Mouse (Mus musculus): Measurements from ENCODE around the gene Timm8a1. TPM values are rescaled to one million over a fixed set of nuclear protein-coding genes. Genes with fewer than 3 reads are reported as not detected.

Gene Timm8a1
- total and polyA plus RNA-seq, 3 experiments, result 240 to 449 (median 267) TPM

GRCm38 (mm10) chrX:134564326-134564725, 22.7 kb upstream of the Timm8a1 start (continued):
- TF ChIP-seq SIN3A (IDR thresholded peaks at IDR 0.05; ENCODE audit: low read length), result peak; percentile 99
- no peak for TF ChIP-seq ZKSCAN1 (IDR thresholded peaks at IDR 0.05; ENCODE audit: low read depth, low read length)
- TF ChIP-seq MAX (IDR thresholded peaks at IDR 0.05; ENCODE audit: low read length), result peak; percentile 93
- no peak for TF ChIP-seq USF2 (IDR thresholded peaks at IDR 0.05; ENCODE audit: borderline replicate concordance in 1 of 2, insufficient read depth in 1 of 2, low read depth in 1 of 2, low read length in 2 of 2)
- TF ChIP-seq SMC3 (IDR thresholded peaks at IDR 0.05; ENCODE audit: low read depth, low read length), result no peak
- 0 out of 2 replicates have a peak, but pooled peaks have one; percentile 72 for TF ChIP-seq RCOR1 (IDR thresholded peaks at IDR 0.05; ENCODE audit: low read depth, low read length)
- no peak for TF ChIP-seq JUND (IDR thresholded peaks at IDR 0.05; ENCODE audit: low read depth, low read length)
- TF ChIP-seq ELF1 (IDR thresholded peaks at IDR 0.05; ENCODE audit: low read depth, low read length), result peak; percentile 88
- no peak for TF ChIP-seq POLR2AphosphoS5 (IDR thresholded peaks at IDR 0.05; ENCODE audit: borderline replicate concordance, low read depth, low read length)
- no peak; a peak in 1 of 4 replicates for TF ChIP-seq POLR2A (IDR thresholded peaks at IDR 0.05; ENCODE audit: control insufficient read depth in 1 of 2, insufficient read depth in 1 of 2, low read depth in 1 of 2, low read length in 2 of 2, poor library complexity in 1 of 2)

- no peak overlapping the region for H3K27ac ChIP-seq (ENCODE audit: control insufficient read depth, low read depth, low read length)
- peaks cover 12 to 66% of the 10 kb centered on the region in 2 experiments for H3K36me3 ChIP-seq (ENCODE audit: control insufficient read depth in 1 of 2, insufficient read depth in 2 of 2, low read length in 2 of 2)
Observed at GRCm38 (mm10) chrX:134554425-134554824, 12.8 kb upstream of the Timm8a1 start.

GRCm38 (mm10) chrX:134553326-134553725, 11.7 kb upstream of the Timm8a1 start:
- Histone ChIP-seq H3K9me3 (replicated peaks; ENCODE audit: insufficient read depth, low read length) (no peaks in the 10 kb centered on the region), H3K36me3 (ENCODE audit: control insufficient read depth in 1 of 2, insufficient read depth in 2 of 2, low read length in 2 of 2) (peaks cover 11 to 65% of the 10 kb centered on the region in 2 experiments), H3K27me3 (ENCODE audit: control insufficient read depth in 1 of 2, insufficient read depth in 2 of 2, low read length in 2 of 2) (no peaks in the 10 kb centered on the region), H3K27ac (ENCODE audit: control insufficient read depth, low read depth, low read length) (no peak overlapping the region), H3K9ac (ENCODE audit: control insufficient read depth, low read depth, low read length, poor library complexity, severe bottlenecking) (no peak overlapping the region), H3K4me3 (ENCODE audit: control insufficient read depth in 1 of 2, insufficient read depth in 1 of 2, low read depth in 2 of 2, low read length in 2 of 2) (no peak overlapping the region), H3K4me1 (ENCODE audit: control insufficient read depth in 1 of 2, insufficient read depth in 2 of 2, low read length in 2 of 2) (peaks cover 0 to 4% of the 10 kb centered on the region in 2 experiments; a peak in 1 of 4 replicates), H3K79me2 (ENCODE audit: control insufficient read depth, insufficient read depth, low read length, poor library complexity) (no peaks in the 10 kb centered on the region; the same call in 1 of the 2 replicates)
- no peak for DNase-seq (ENCODE audit: low read depth, low spot score)
- TF ChIP-seq UBTF (IDR thresholded peaks at IDR 0.05; ENCODE audit: borderline replicate concordance, insufficient read depth, low read depth, low read length), result no peak
- no peak for TF ChIP-seq GABPA (IDR thresholded peaks at IDR 0.05; ENCODE audit: low read depth, low read length)
- no peak for TF ChIP-seq SMC3 (IDR thresholded peaks at IDR 0.05; ENCODE audit: low read depth, low read length)
- no peak for TF ChIP-seq NELFE (IDR thresholded peaks at IDR 0.05; ENCODE audit: low read depth, low read length)
- TF ChIP-seq USF2 (IDR thresholded peaks at IDR 0.05; ENCODE audit: borderline replicate concordance in 1 of 2, insufficient read depth in 1 of 2, low read depth in 1 of 2, low read length in 2 of 2), result no peak
- no peak for TF ChIP-seq MEF2A (IDR thresholded peaks at IDR 0.05; ENCODE audit: extremely low read depth, insufficient replicate concordance, low read depth, low read length, poor library complexity, severe bottlenecking)
- TF ChIP-seq ZKSCAN1 (IDR thresholded peaks at IDR 0.05; ENCODE audit: low read depth, low read length), result no peak
- no peak for TF ChIP-seq KAT2A (conservative IDR thresholded peaks at IDR 0.05; ENCODE audit: low read depth, low read length)
- no peak for TF ChIP-seq POLR2AphosphoS5 (IDR thresholded peaks at IDR 0.05; ENCODE audit: borderline replicate concordance, low read depth, low read length)
- TF ChIP-seq USF1 (IDR thresholded peaks at IDR 0.05; ENCODE audit: low read depth, low read length), result no peak
- TF ChIP-seq MAX (IDR thresholded peaks at IDR 0.05; ENCODE audit: low read length), result no peak
- TF ChIP-seq BHLHE40 (IDR thresholded peaks at IDR 0.05; ENCODE audit: borderline replicate concordance, low read depth, low read length), result no peak
- TF ChIP-seq E2F4 (IDR thresholded peaks at IDR 0.05; ENCODE audit: borderline replicate concordance, low read depth, low read length), result no peak
- TF ChIP-seq NRF1 (IDR thresholded peaks at IDR 0.05; ENCODE audit: insufficient read depth, low read depth, low read length, poor library complexity, severe bottlenecking), result no peak
- no peak for TF ChIP-seq POLR2A (IDR thresholded peaks at IDR 0.05; ENCODE audit: control insufficient read depth in 1 of 2, insufficient read depth in 1 of 2, low read depth in 1 of 2, low read length in 2 of 2, poor library complexity in 1 of 2)
- TF ChIP-seq ELF1 (IDR thresholded peaks at IDR 0.05; ENCODE audit: low read depth, low read length), result no peak
- TF ChIP-seq SIN3A (IDR thresholded peaks at IDR 0.05; ENCODE audit: low read length), result no peak
- TF ChIP-seq ZNF384 (IDR thresholded peaks at IDR 0.05; ENCODE audit: low read depth, low read length), result no peak
- TF ChIP-seq TBP (IDR thresholded peaks at IDR 0.05; ENCODE audit: low read depth, low read length), result no peak

More at GRCm38 (mm10) chrX:134554425-134554824, 12.8 kb upstream of the Timm8a1 start:
- TF ChIP-seq MAX (IDR thresholded peaks at IDR 0.05; ENCODE audit: low read length) (no peak), POLR2A (IDR thresholded peaks at IDR 0.05; ENCODE audit: control insufficient read depth in 1 of 2, insufficient read depth in 1 of 2, low read depth in 1 of 2, low read length in 2 of 2, poor library complexity in 1 of 2) (no peak), CTCF (IDR thresholded peaks at IDR 0.05 in 2 of 3, conservative IDR thresholded peaks at IDR 0.05 in 1 of 3; ENCODE audit: control insufficient read depth in 1 of 3, insufficient read depth in 1 of 3, low read depth in 2 of 3, low read length in 3 of 3, poor library complexity in 1 of 3, severe bottlenecking in 1 of 3) (no peak), ZMIZ1 (IDR thresholded peaks at IDR 0.05; ENCODE audit: low read depth, low read length) (no peak), CHD1 (IDR thresholded peaks at IDR 0.05; ENCODE audit: low read depth, low read length) (no peak), GABPA (IDR thresholded peaks at IDR 0.05; ENCODE audit: low read depth, low read length) (no peak), RAD21 (IDR thresholded peaks at IDR 0.05; ENCODE audit: low read depth, low read length) (no peak), KAT2A (conservative IDR thresholded peaks at IDR 0.05; ENCODE audit: low read depth, low read length) (no peak), JUND (IDR thresholded peaks at IDR 0.05; ENCODE audit: low read depth, low read length) (no peak), ZC3H11A (IDR thresholded peaks at IDR 0.05; ENCODE audit: low read depth, low read length) (no peak), TAL1 (IDR thresholded peaks at IDR 0.05; ENCODE audit: low read length) (no peak), MAZ (IDR thresholded peaks at IDR 0.05; ENCODE audit: low read depth, low read length) (no peak)
- no peaks in the 10 kb centered on the region for H3K27me3 ChIP-seq (ENCODE audit: control insufficient read depth in 1 of 2, insufficient read depth in 2 of 2, low read length in 2 of 2)
- H3K9ac ChIP-seq (ENCODE audit: control insufficient read depth, low read depth, low read length, poor library complexity, severe bottlenecking), result no peak overlapping the region
- H3K4me1 ChIP-seq (ENCODE audit: control insufficient read depth in 1 of 2, insufficient read depth in 2 of 2, low read length in 2 of 2), result peaks cover 0 to 4% of the 10 kb centered on the region in 2 experiments; a peak in 1 of 4 replicates
- no peak for DNase-seq (ENCODE audit: low read depth, low spot score)
- no peaks in the 10 kb centered on the region for H3K79me2 ChIP-seq (ENCODE audit: control insufficient read depth, insufficient read depth, low read length, poor library complexity)
- H3K9me3 ChIP-seq (replicated peaks; ENCODE audit: insufficient read depth, low read length), result no peaks in the 10 kb centered on the region
- H3K4me3 ChIP-seq (ENCODE audit: control insufficient read depth in 1 of 2, insufficient read depth in 1 of 2, low read depth in 2 of 2, low read length in 2 of 2), result no peak overlapping the region
